Mouse (Mus musculus): ENCODE results near the gene Rps6kl1.

The Rps6kl1 gene

GRCm38 (mm10) chr12:85151002-85151774 is at the start of gene Rps6kl1:
Gene Rps6kl1 (minus strand): TSS chr12:85151264.
- peak; percentile 74 for DNase-seq (ENCODE audit: low spot score)

GRCm38 (mm10) chr12:85199954-85200353 is 48.9 kb upstream of the Rps6kl1 start:
- no peak for DNase-seq (ENCODE audit: low spot score)

- DNase-seq (ENCODE audit: low spot score), result no peak
Observed at GRCm38 (mm10) chr12:85197936-85198335, 46.9 kb upstream of the Rps6kl1 start.

GRCm38 (mm10) chr12:85197371-85197770 is 46.3 kb upstream of the Rps6kl1 start:
- no peak for DNase-seq (ENCODE audit: low spot score)

- no peak for DNase-seq (ENCODE audit: low spot score)
Observed at GRCm38 (mm10) chr12:85196191-85196590, 45.1 kb upstream of the Rps6kl1 start.

- DNase-seq (ENCODE audit: low spot score), result no peak
Observed at GRCm38 (mm10) chr12:85195086-85195485, 44.0 kb upstream of the Rps6kl1 start.

- peak; percentile 67 for DNase-seq (ENCODE audit: low spot score)
Observed at GRCm38 (mm10) chr12:85194623-85195018, 43.6 kb upstream of the Rps6kl1 start.

GRCm38 (mm10) chr12:85193923-85194622 is 43.0 kb upstream of the Rps6kl1 start:
- DNase-seq (ENCODE audit: low spot score), result no peak

GRCm38 (mm10) chr12:85193146-85193545 is 42.1 kb upstream of the Rps6kl1 start:
- no peak for DNase-seq (ENCODE audit: low spot score)

- DNase-seq (ENCODE audit: low spot score), result no peak
Observed at GRCm38 (mm10) chr12:85192461-85193108, 41.5 kb upstream of the Rps6kl1 start.

- no peak for DNase-seq (ENCODE audit: low spot score)
Observed at GRCm38 (mm10) chr12:85190290-85190689, 39.2 kb upstream of the Rps6kl1 start.

- DNase-seq (ENCODE audit: low spot score), result no peak
Observed at GRCm38 (mm10) chr12:85186361-85186760, 35.3 kb upstream of the Rps6kl1 start.

GRCm38 (mm10) chr12:85185810-85186209 is 34.7 kb upstream of the Rps6kl1 start:
- DNase-seq (ENCODE audit: low spot score), result no peak

GRCm38 (mm10) chr12:85184118-85184517 is 33.1 kb upstream of the Rps6kl1 start:
- no peak for DNase-seq (ENCODE audit: low spot score)

GRCm38 (mm10) chr12:85182898-85183297 is 31.8 kb upstream of the Rps6kl1 start:
- no peak for DNase-seq (ENCODE audit: low spot score)

GRCm38 (mm10) chr12:85182345-85182643 is 31.2 kb upstream of the Rps6kl1 start:
- no peak for DNase-seq (ENCODE audit: low spot score)

- DNase-seq (ENCODE audit: low spot score), result no peak
Observed at GRCm38 (mm10) chr12:85181475-85182344, 30.6 kb upstream of the Rps6kl1 start.

- DNase-seq (ENCODE audit: low spot score), result no peak
Observed at GRCm38 (mm10) chr12:85178294-85178693, 27.2 kb upstream of the Rps6kl1 start.

GRCm38 (mm10) chr12:85177740-85178239 is 26.7 kb upstream of the Rps6kl1 start, which contains the start of gene Pgf:
Gene Pgf (minus strand): TSS chr12:85177790.
- DNase-seq (ENCODE audit: low spot score), result no peak

- no peak for DNase-seq (ENCODE audit: low spot score)
Observed at GRCm38 (mm10) chr12:85176846-85177523, 25.9 kb upstream of the Rps6kl1 start.
